25 mouse cellular contexts compared by ENCODE assay signal in the genomic region with DNA sequence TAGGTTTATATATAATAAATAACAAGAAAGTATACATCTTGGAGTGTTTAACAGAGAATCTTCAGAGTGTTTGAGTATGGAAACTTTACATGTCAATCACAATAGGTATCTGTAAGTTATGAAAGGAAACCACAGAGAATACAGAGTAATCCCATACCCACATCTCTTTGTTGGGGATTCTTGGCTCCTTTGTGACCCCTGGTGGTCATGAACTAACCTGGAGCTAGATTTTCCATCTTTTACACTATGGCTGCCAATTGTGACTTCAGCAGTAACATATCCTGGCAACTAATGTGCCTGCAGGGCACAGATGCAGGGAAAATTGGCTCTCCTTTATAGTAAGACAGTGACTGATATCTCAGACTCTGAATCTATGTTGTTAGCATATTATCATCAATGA.
DNase-seq lines count a peak whose midpoint lies in the region; ATAC-seq lines count a peak whose summit lies in the region.
"Had no signal": no experiment of that assay in that cellular context is flagged by ENCODE, and none has a peak within 500 bp of the region (broad histone marks: within the 10 kb centered on the region; RNA-seq: fewer than 3 reads in every experiment).

No protein-coding gene starts in this region.

- H3K4me3 ChIP-seq in hindbrain, embryonic 13.5 days: no peak overlapping the region
- no peak overlapping the region for H3K4me3 ChIP-seq in forebrain, embryonic 16.5 days (replicated peaks; ENCODE audit: low read length)
- H3K4me3 ChIP-seq: embryonic facial prominence, embryonic 15.5 days; heart, embryonic 13.5 days; hindbrain, embryonic 15.5 days; layer of hippocampus, adult 2 months; limb, embryonic 10.5 days; midbrain, embryonic 10.5 days had no signal

- peak; percentile 50; the same call in 1 of the 2 replicates for ATAC-seq in megakaryocyte, adult 5-6 weeks (ENCODE audit: poor library complexity, severe bottlenecking)
- no peak for ATAC-seq in hindbrain, embryonic 13.5 days (ENCODE audit: low FRiP score)
- ATAC-seq in forebrain, embryonic 16.5 days: no peak
- ATAC-seq: forebrain, postnatal 0 days had no signal

- peaks cover 30% of the 10 kb centered on the region for H3K9me3 ChIP-seq in hindbrain, embryonic 13.5 days
- peaks cover 3% of the 10 kb centered on the region; the same call in 1 of the 2 replicates for H3K9me3 ChIP-seq in forebrain, embryonic 16.5 days (ENCODE audit: control insufficient read depth, low read length)
- H3K9me3 ChIP-seq: embryonic facial prominence, embryonic 15.5 days; limb, embryonic 10.5 days had no signal

- no peaks in the 10 kb centered on the region for H3K27me3 ChIP-seq in hindbrain, embryonic 13.5 days
- H3K27me3 ChIP-seq in forebrain, embryonic 16.5 days (replicated peaks; ENCODE audit: control insufficient read depth, insufficient read depth, low read length): no peaks in the 10 kb centered on the region
- H3K27me3 ChIP-seq: CH12.LX; embryonic facial prominence, embryonic 15.5 days; heart, embryonic 13.5 days; hindbrain, embryonic 15.5 days had no signal

- H3K9ac ChIP-seq in hindbrain, embryonic 13.5 days: no peak overlapping the region
- H3K9ac ChIP-seq in forebrain, embryonic 16.5 days (replicated peaks; ENCODE audit: low read depth, low read length): no peak overlapping the region
- H3K9ac ChIP-seq: embryonic facial prominence, embryonic 15.5 days; forebrain, postnatal 0 days; heart, embryonic 13.5 days; hindbrain, embryonic 15.5 days had no signal

- H3K27ac ChIP-seq in hindbrain, embryonic 13.5 days: no peak overlapping the region
- no peak overlapping the region for H3K27ac ChIP-seq in forebrain, embryonic 16.5 days (ENCODE audit: low read length)
- H3K27ac ChIP-seq: embryonic facial prominence, embryonic 15.5 days; heart, embryonic 13.5 days; hindbrain, embryonic 15.5 days; layer of hippocampus, adult 2 months; limb, embryonic 10.5 days; midbrain, embryonic 10.5 days had no signal

- no peak overlapping the region for H3K4me2 ChIP-seq in hindbrain, embryonic 13.5 days
- H3K4me2 ChIP-seq in forebrain, embryonic 16.5 days (ENCODE audit: low read length): no peak overlapping the region
- H3K4me2 ChIP-seq: embryonic facial prominence, embryonic 15.5 days; heart, embryonic 13.5 days; hindbrain, embryonic 15.5 days had no signal

- DNase-seq in CD4-positive, CD25-positive, alpha-beta regulatory T cell, adult 2 months (ENCODE audit: low read depth, low spot score): peak; percentile 45
- DNase-seq in T-cell, adult 2 months (ENCODE audit: low spot score): peak; percentile 9
- DNase-seq in thymus, postnatal 36 days: peak; percentile 19 to 27
- no peak for DNase-seq in gastrocnemius, postnatal 10 days
- DNase-seq: adrenal gland, postnatal 14 days; cerebellum, adult 11-12 months; cerebellum, postnatal 25 days; forebrain, postnatal 0 days; heart, adult 11 months; heart, postnatal 36 days; kidney, adult 2 months; kidney, postnatal 14 days; lung, adult 2 months; lung, postnatal 36 days; retina, postnatal 1 day had no signal

- no peaks in the 10 kb centered on the region for H3K4me1 ChIP-seq in hindbrain, embryonic 13.5 days (replicated peaks)
- no peaks in the 10 kb centered on the region for H3K4me1 ChIP-seq in forebrain, embryonic 16.5 days (replicated peaks; ENCODE audit: control insufficient read depth, insufficient read depth, low read length)
- H3K4me1 ChIP-seq: embryonic facial prominence, embryonic 15.5 days; heart, embryonic 13.5 days; hindbrain, embryonic 15.5 days; limb, embryonic 10.5 days; midbrain, embryonic 10.5 days had no signal

- no peaks in the 10 kb centered on the region for H3K36me3 ChIP-seq in hindbrain, embryonic 13.5 days
- no peaks in the 10 kb centered on the region for H3K36me3 ChIP-seq in forebrain, embryonic 16.5 days (ENCODE audit: control insufficient read depth, insufficient read depth)
- H3K36me3 ChIP-seq: embryonic facial prominence, embryonic 15.5 days; heart, embryonic 13.5 days; hindbrain, embryonic 15.5 days; limb, embryonic 10.5 days; midbrain, embryonic 10.5 days had no signal
